Mouse (Mus musculus): Measurements from ENCODE around the gene Lgr5. TPM values are rescaled to one million over a fixed set of nuclear protein-coding genes. Genes with fewer than 3 reads are reported as not detected.

Gene Lgr5
- polyA plus RNA-seq, 1 experiment from 2014 or later = 0.65 TPM

- peaks cover 9% of the 10 kb centered on the region; the same call in 1 of the 2 replicates for H3K9me3 ChIP-seq (replicated peaks)
- H3K27me3 ChIP-seq (replicated peaks) = no peaks in the 10 kb centered on the region
- H3K4me2 ChIP-seq = peak overlapping the region; percentile 39
- peaks cover 9% of the 10 kb centered on the region for H3K4me1 ChIP-seq (replicated peaks)
- no peaks in the 10 kb centered on the region for H3K36me3 ChIP-seq
- ATAC-seq (ENCODE audit: insufficient number of reproducible peaks, low FRiP score) = no peak
- 13% methylated on average over 7 of the region's 7 CpGs for WGBS
- H3K27ac ChIP-seq (ENCODE audit: poor library complexity, severe bottlenecking) = no peak overlapping the region
- H3K9ac ChIP-seq = no peak overlapping the region
- H3K4me3 ChIP-seq = no peak overlapping the region
These were observed 93.8 kb downstream of the Lgr5 start for GRCm38 (mm10) chr10:115493778-115494141.

- no peak overlapping the region for H3K4me3 ChIP-seq
- H3K9ac ChIP-seq = no peak overlapping the region
- no peak overlapping the region for H3K27ac ChIP-seq (ENCODE audit: poor library complexity, severe bottlenecking)
- WGBS = 36% methylated on average over 12 of the region's 12 CpGs
- peaks cover 9% of the 10 kb centered on the region for H3K4me1 ChIP-seq (replicated peaks)
- ATAC-seq (ENCODE audit: insufficient number of reproducible peaks, low FRiP score) = peak; percentile 36; the same call in 1 of the 2 replicates
- H3K4me2 ChIP-seq = peak overlapping the region; percentile 39
- H3K27me3 ChIP-seq (replicated peaks) = no peaks in the 10 kb centered on the region
- peaks cover 9% of the 10 kb centered on the region; the same call in 1 of the 2 replicates for H3K9me3 ChIP-seq (replicated peaks)
- no peaks in the 10 kb centered on the region for H3K36me3 ChIP-seq
These were observed 94.4 kb downstream of the Lgr5 start for GRCm38 (mm10) chr10:115492956-115493777.

- H3K27ac ChIP-seq (ENCODE audit: poor library complexity, severe bottlenecking) = no peak overlapping the region
- 87% methylated on average over 7 of the region's 7 CpGs for WGBS
- no peaks in the 10 kb centered on the region for H3K36me3 ChIP-seq
- no peaks in the 10 kb centered on the region for H3K27me3 ChIP-seq (replicated peaks)
- peaks cover 9% of the 10 kb centered on the region; the same call in 1 of the 2 replicates for H3K9me3 ChIP-seq (replicated peaks)
- H3K4me1 ChIP-seq (replicated peaks) = peaks cover 9% of the 10 kb centered on the region
- H3K9ac ChIP-seq = no peak overlapping the region
- no peak overlapping the region for H3K4me2 ChIP-seq
- ATAC-seq (ENCODE audit: insufficient number of reproducible peaks, low FRiP score) = no peak
- H3K4me3 ChIP-seq = no peak overlapping the region
These were observed 95.6 kb downstream of the Lgr5 start for GRCm38 (mm10) chr10:115491803-115492510.

DNA sequence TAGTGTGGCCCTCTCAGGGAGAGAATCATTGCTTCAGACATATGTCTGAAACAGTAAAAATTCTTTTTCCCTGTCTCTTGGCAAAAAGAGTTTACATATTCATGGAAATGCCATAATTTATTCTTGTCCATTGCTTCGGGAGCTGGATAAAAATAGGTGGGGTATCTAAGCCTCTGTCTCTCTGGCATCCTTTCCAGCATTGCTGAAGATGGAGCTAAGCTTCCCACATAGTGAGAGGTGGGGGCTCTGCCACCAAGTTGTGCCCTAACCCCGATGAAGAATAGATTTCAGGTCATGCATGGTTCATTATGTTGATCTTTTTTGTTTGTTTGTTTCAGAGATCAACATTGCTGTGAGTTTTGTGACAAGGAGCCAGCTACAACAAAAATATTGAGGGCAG, 102.0 kb downstream of the Lgr5 start:
- no peaks in the 10 kb centered on the region for H3K9me3 ChIP-seq (replicated peaks)
- H3K36me3 ChIP-seq = no peaks in the 10 kb centered on the region
- H3K4me1 ChIP-seq (replicated peaks) = no peaks in the 10 kb centered on the region
- H3K4me2 ChIP-seq = no peak overlapping the region
- no peaks in the 10 kb centered on the region for H3K27me3 ChIP-seq (replicated peaks)
- no peak for ATAC-seq (ENCODE audit: insufficient number of reproducible peaks, low FRiP score)
- no peak overlapping the region for H3K4me3 ChIP-seq
- H3K27ac ChIP-seq (ENCODE audit: poor library complexity, severe bottlenecking) = no peak overlapping the region
- H3K9ac ChIP-seq = no peak overlapping the region
- WGBS = 77% methylated on average over 2 of the region's 2 CpGs

GRCm38 (mm10) chr10:115484660-115485059, 102.9 kb downstream of the Lgr5 start:
- Histone ChIP-seq H3K27me3 (replicated peaks) (no peaks in the 10 kb centered on the region), H3K9me3 (replicated peaks) (no peaks in the 10 kb centered on the region), H3K4me3 (no peak overlapping the region), H3K36me3 (no peaks in the 10 kb centered on the region), H3K9ac (no peak overlapping the region), H3K27ac (ENCODE audit: poor library complexity, severe bottlenecking) (no peak overlapping the region), H3K4me1 (replicated peaks) (no peaks in the 10 kb centered on the region), H3K4me2 (no peak overlapping the region)
- ATAC-seq (ENCODE audit: insufficient number of reproducible peaks, low FRiP score) = no peak
- 72% methylated on average over 3 of the region's 3 CpGs for WGBS

GRCm38 (mm10) chr10:115478441-115479141, 109.0 kb downstream of the Lgr5 start:
- H3K9ac ChIP-seq = no peak overlapping the region
- 0 out of 2 replicates have a peak overlapping the region, but pooled peaks have one; percentile 14 for H3K4me3 ChIP-seq
- 21% methylated on average over 20 of the region's 20 CpGs for WGBS
- peak overlapping the region; percentile 57 for H3K4me2 ChIP-seq
- H3K4me1 ChIP-seq (replicated peaks) = peaks cover 11% of the 10 kb centered on the region
- no peaks in the 10 kb centered on the region for H3K9me3 ChIP-seq (replicated peaks)
- no peaks in the 10 kb centered on the region for H3K36me3 ChIP-seq
- no peaks in the 10 kb centered on the region for H3K27me3 ChIP-seq (replicated peaks)
- H3K27ac ChIP-seq (ENCODE audit: poor library complexity, severe bottlenecking) = no peak overlapping the region
- no peak for ATAC-seq (ENCODE audit: insufficient number of reproducible peaks, low FRiP score)

DNA sequence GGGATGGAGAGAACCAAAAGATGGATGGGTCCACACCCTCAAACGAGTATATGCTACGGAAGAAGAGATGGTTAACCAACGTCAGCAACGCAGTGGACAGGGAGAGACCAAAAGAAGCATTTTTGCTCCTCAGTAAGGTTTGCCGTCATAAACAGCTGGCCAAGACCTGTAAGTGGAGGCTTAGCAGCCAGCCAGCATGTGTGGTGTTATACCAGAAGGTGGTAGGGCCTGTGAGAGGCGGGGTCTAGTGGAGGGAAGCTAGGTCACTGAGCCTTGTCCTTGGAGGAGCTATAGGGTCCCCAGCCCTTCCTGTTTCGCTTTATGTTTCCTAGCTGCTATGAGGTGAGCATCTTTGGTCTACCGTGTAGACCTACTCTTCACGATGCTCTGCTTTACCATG, 111.1 kb downstream of the Lgr5 start:
- WGBS = 85% methylated on average over 9 of the region's 9 CpGs
- Histone ChIP-seq H3K9ac (no peak overlapping the region), H3K4me1 (replicated peaks) (peaks cover 11% of the 10 kb centered on the region), H3K4me2 (no peak overlapping the region), H3K27me3 (replicated peaks) (no peaks in the 10 kb centered on the region), H3K36me3 (no peaks in the 10 kb centered on the region), H3K4me3 (no peak overlapping the region), H3K9me3 (replicated peaks) (no peaks in the 10 kb centered on the region), H3K27ac (ENCODE audit: poor library complexity, severe bottlenecking) (no peak overlapping the region)
- ATAC-seq (ENCODE audit: insufficient number of reproducible peaks, low FRiP score) = no peak

DNA sequence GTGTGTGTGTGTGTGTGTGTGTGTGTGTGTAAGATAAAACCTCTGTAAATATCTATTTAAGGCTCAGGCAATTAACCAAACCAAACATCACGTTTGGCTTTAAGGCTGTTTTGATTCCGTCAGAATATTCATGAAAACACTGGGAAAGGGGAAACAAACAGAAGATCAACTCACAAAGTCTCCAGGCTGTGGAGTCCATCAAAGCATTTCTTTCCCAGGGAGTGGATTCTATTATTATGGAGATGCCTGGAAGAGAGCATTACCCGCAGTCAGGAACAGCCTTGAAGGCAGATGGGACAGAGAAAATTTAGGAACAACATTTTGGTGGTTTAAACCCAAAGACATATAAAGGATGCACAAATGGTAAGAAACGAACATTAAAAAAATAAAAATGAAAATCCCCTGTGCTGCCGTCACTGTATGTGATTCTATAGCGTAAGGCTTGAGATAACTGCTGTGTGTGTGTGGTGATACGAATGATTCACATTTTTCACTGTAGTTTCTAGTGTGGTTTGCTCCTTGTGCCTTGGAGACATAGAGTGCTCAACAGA, 112.5 kb downstream of the Lgr5 start:
- Histone ChIP-seq H3K9me3 (replicated peaks) (no peaks in the 10 kb centered on the region), H3K4me1 (replicated peaks) (peaks cover 11% of the 10 kb centered on the region), H3K27ac (ENCODE audit: poor library complexity, severe bottlenecking) (no peak overlapping the region), H3K4me2 (no peak overlapping the region), H3K36me3 (no peaks in the 10 kb centered on the region), H3K27me3 (replicated peaks) (no peaks in the 10 kb centered on the region), H3K9ac (no peak overlapping the region), H3K4me3 (no peak overlapping the region)
- ATAC-seq (ENCODE audit: insufficient number of reproducible peaks, low FRiP score) = no peak
- 60% methylated on average over 7 of the region's 7 CpGs for WGBS

- no peak overlapping the region for H3K4me3 ChIP-seq
- no peaks in the 10 kb centered on the region for H3K36me3 ChIP-seq
- H3K27me3 ChIP-seq (replicated peaks) = no peaks in the 10 kb centered on the region
- H3K9ac ChIP-seq = no peak overlapping the region
- H3K4me1 ChIP-seq (replicated peaks) = peaks cover 6% of the 10 kb centered on the region
- no peak for ATAC-seq (ENCODE audit: insufficient number of reproducible peaks, low FRiP score)
- H3K9me3 ChIP-seq (replicated peaks) = no peaks in the 10 kb centered on the region
- H3K27ac ChIP-seq (ENCODE audit: poor library complexity, severe bottlenecking) = no peak overlapping the region
- no peak overlapping the region for H3K4me2 ChIP-seq
- 80% methylated on average over 6 of the region's 6 CpGs for WGBS
These were observed 114.2 kb downstream of the Lgr5 start for GRCm38 (mm10) chr10:115473213-115473961.

DNA sequence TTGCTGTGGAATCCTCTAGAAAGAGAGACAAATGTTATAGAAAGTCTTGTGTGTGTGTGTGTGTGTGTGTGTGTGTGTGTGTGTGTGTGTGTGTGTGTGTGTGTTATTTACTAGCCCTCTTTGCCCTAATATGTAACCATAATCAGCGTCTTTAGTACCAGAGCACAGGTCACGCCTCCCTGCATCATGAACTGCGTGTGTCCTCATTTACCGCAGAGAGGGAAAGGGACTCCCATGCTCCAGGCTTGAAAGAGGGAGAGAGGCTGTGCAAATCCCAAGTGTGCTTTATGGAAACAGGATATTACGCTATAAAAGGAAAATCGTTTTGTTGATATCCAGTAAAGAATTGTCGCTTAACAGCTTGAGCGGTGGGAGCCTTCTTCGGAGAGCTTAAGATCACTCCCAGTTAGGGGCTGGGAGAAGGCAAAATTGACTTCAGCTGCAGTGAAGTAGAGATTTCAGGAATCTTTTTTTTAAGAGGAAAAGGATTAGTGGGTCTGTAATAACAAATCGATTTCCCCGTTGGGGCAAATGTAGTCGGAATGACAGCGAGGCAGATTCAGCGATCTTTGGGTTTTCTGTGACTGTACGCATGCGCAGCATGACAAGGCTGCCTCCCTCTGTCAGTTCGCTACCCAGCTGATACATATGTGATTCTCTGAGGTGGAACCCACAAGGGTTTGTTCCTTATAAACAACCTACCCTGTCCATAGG, 116.8 kb downstream of the Lgr5 start:
- Histone ChIP-seq H3K4me1 (replicated peaks) (0 out of 2 replicates have a peak, but pooled peaks cover 4% of the 10 kb centered on the region), H3K36me3 (no peaks in the 10 kb centered on the region), H3K4me3 (peak overlapping the region; percentile 38), H3K9me3 (replicated peaks) (no peaks in the 10 kb centered on the region), H3K9ac (no peak overlapping the region), H3K4me2 (peak overlapping the region; percentile 61), H3K27me3 (replicated peaks) (no peaks in the 10 kb centered on the region), H3K27ac (ENCODE audit: poor library complexity, severe bottlenecking) (no peak overlapping the region)
- WGBS = 41% methylated on average over 17 of the region's 17 CpGs
- no peak for ATAC-seq (ENCODE audit: insufficient number of reproducible peaks, low FRiP score)
